Mouse (Mus musculus) granulocyte monocyte progenitor cell, adult 5-6 weeks (primary cell): ENCODE measurements around the gene Hist2h2bb. TPM values are rescaled to one million over a fixed set of nuclear protein-coding genes. Genes with fewer than 3 reads are reported as not detected.
"Not testable (repeated sequence)": the region's sequence is repeated elsewhere in the genome, so short reads cannot be mapped to it uniquely, and the experiment has no call there.

Source experiments
- ATAC-seq: replicated peaks from 2 replicates; pipeline ENCODE4 v1.8.0; 2016; ENCODE audit warnings: mild to moderate bottlenecking, moderate TSS enrichment, inconsistent platforms; ENCODE audit not compliant: poor library complexity, severe bottlenecking
- total RNA-seq, 2 experiments: library from RNA; stranded (forward) in 1 of 2; stranded (reverse) in 1 of 2; fragments of 200-712, 200-1000 nt in 1 of 2; fragments of >200 nt in 1 of 2; fragmentation: Nextera tagmentation in 1 of 2; gene quantifications; 2 replicates each; pipeline ENCODE4 v1.2.3; 2014 to 2017

Hist2h2bb gene
- total RNA-seq, 2 experiments from 2014 or later, result 902 to 6,305 TPM

DNA sequence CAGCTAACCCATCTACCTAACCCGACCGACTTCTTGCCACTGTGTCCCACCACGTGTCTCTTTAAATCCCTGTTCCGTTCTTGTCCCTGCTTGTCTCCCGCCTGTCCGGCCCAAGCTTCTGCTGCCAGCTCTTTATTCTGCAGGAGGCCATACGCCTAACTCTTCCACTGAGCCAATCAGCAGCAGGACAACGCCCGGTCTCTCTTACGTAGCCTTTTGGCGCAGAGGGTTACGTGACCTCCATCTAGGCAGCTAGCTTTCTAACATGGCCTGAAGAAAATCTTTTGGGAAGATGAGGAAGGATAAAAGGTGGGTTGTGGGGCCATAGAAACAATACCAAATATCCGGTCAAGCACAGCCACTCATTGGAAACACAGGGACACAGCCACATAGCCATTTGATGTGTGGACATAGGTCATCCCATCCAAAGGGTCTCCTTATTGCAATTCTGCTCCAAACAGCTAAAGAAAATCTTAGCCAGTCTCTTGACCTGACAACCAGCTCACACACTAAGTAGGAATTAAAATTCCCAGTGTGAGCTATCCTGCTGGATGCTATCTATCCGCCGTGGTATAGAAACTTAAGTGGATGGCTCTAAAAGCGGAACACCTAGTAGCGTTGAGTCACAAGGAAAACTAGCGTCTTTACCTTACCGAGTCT lies 7.2 kb upstream of the Hist2h2bb start:
- ATAC-seq, result peak; percentile 67

- peak; percentile 84 for ATAC-seq
Observed at GRCm38 (mm10) chr3:96262979-96263550, 6.5 kb upstream of the Hist2h2bb start, which contains the start of gene Hist2h4. Gene Hist2h4 (minus strand): TSS chr3:96263311.

DNA sequence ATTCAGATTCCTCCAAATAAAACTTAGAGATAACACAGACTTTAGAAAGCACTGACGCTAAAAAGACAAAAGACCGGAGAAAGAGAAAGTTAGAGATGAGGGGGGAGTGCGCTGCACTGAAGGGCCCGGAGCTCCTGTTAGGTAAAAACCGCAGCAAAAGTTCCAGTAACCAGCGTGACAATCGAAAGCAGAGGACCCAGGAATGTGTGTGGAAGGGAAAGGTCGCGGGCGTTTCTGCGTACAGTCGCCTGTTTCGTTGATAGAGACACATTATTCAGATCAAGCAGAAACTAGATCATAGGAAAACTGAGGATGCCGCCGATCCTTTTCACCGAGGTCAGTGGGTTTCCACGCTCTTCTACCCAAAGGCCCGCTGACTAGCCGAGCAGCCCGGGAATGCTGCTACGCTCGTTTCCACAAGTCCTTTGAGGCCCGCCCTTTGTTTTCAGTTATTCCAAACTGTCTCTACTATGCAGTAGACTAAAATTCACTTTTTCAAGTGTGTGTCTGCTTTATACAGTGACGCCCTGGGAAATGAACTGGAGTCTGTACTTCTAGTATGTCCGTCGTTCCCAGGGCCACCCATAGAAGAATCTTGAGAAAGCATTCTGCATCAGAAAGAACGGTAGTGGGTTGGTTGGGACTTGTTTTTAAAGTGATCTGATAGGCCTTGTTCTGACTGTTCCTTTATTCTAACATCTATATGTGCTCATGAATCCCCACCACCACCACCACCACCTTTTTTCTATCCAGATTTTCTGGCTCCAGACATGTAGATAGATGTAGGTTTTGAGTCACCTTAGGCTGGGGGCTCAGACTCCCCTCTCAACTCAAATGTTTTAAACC lies 5.8 kb upstream of the Hist2h2bb start:
- 0 out of 2 replicates have a peak, but pooled peaks have one; percentile 26 for ATAC-seq

DNA sequence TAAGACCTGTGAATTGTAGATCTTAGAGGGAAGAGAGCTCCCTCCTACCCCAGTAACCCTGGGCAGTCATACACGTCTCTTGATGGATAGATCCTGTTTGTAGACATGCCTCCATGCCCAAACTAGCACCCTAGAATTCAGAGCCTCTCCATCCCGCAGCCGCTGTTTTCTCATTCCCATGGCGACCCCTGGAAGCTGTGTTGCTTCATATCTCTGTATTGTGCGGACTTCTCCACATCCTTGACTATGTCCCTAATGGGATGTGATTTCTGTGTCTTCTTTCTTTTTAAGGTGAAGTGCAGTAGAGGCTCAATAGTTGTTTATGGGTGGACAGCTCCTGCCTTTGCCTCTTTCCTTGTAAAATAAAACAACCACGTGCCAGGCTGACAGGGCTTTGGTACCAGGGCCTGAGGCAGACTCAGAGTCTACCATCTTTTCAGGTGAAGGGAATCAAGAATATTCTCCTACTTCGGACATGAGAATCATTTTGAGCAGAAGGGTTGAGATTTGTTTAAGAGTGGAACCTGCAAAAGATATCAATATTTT lies 5.1 kb upstream of the Hist2h2bb start:
- no peak for ATAC-seq

GRCm38 (mm10) chr3:96266132-96266710 lies 3.3 kb upstream of the Hist2h2bb start:
- no peak for ATAC-seq

DNA sequence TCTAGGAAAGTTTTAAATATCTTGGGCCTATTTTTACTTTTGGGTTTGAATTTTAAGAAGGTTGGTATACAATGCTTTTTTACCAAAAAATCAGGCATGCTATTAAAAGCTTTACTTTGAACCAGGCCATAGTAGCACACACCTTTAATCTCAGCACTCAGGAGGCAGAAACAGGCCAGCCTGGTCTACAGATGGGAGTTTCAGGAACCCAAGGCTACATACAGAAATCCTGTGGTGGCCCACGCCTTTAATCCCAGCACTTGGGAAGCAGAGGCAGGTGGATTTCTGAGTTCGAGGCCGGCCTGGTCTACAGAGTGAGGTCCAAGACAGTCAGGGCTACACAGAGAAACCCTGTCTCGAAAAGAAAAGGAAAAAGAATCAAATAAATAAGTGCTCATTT lies 2.0 kb upstream of the Hist2h2bb start:
- ATAC-seq, result no peak

- ATAC-seq, result peak; percentile 45
Observed at GRCm38 (mm10) chr3:96268051-96268775, 1.3 kb upstream of the Hist2h2bb start, which contains the start of gene Hist2h3b. Gene Hist2h3b (plus strand): TSS chr3:96268654.

- ATAC-seq, result peak; percentile 21
Observed at GRCm38 (mm10) chr3:96268776-96269378, 675 bp upstream of the Hist2h2bb start.

GRCm38 (mm10) chr3:96273591-96274465 lies 4.3 kb downstream of the Hist2h2bb start:
- no peak for ATAC-seq

DNA sequence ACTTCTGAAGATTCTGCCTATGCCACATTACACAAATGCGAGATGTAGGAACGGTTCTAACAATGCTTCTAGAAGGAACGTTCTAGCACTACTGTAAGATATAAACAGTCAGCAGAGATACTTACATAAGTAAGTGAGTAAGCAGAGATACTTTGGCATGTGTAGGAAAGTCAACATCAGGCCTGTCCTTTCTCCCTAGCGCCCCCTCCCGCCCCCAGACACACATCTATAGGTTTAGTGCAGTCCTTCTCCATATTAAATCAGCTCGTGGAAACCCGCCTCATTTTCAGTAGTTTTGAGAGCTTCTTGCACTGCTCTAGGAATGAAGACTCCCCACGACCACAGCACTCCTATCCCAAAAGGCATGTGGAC lies 7.9 kb downstream of the Hist2h2bb start:
- peak; percentile 42 for ATAC-seq

- peak; percentile 92 for ATAC-seq
Observed at GRCm38 (mm10) chr3:96277800-96278624, 8.5 kb downstream of the Hist2h2bb start.

DNA sequence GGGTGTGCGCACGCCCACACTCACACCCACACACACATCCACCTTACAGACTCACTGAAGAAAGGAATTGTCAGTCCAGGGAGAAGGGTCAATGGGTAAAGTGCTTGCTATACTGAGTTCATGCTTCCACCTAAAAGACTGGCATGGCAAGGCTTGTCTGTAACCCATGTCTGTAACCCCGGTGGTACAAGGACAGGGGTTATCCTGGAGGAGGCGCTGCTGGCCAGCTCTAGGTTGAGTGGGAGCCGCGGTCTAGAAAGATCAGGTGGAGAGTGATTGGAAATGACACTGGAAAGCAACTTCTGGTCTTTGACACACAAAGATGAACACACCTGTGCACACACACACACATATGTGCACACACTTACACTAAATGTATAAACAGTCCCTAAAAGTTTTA lies 11.1 kb downstream of the Hist2h2bb start:
- ATAC-seq, result no peak

DNA sequence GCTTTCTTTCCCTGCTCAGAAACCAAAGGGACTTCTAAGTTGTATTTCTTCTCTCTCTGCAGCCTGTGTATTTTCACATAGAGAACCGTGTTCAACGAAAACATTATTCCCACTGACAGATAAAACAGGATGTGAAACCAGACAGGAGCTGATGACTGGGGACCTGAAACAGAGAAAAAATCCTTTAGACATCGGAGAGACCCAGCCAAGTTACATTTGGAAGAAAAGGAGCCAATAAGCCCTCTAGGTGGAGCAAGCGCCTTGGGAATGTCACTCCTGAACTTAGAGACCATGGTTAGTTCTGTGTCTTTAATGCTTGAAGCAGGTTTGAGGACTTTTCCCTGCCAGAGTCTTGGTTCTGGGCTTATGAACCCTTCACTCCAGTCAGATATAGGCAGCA lies 14.9 kb downstream of the Hist2h2bb start:
- peak; percentile 72 for ATAC-seq

GRCm38 (mm10) chr3:96287334-96287733 lies 17.8 kb downstream of the Hist2h2bb start:
- not testable (repeated sequence) for ATAC-seq

DNA sequence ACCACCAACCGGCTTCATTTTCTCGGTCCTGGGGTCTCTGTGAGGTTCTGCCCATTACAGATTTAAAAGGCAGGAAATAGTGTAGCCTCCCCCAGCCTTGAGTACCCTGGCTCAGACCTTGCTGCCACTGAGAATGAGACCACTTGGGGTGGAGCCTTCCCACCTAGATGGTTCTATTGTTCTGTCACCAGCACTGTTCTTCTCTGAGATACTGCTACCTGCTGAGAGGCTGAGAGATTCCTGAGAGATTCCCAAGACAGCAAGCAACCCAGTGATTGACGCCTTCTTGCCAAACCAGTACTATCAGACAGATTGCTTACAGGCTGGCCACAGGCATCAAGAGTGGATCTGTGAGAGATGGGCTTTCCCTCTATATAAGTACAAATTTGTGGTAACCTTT lies 19.6 kb downstream of the Hist2h2bb start:
- no peak for ATAC-seq

GRCm38 (mm10) chr3:96290727-96291126 lies 21.2 kb downstream of the Hist2h2bb start:
- ATAC-seq, result not testable (repeated sequence)

DNA sequence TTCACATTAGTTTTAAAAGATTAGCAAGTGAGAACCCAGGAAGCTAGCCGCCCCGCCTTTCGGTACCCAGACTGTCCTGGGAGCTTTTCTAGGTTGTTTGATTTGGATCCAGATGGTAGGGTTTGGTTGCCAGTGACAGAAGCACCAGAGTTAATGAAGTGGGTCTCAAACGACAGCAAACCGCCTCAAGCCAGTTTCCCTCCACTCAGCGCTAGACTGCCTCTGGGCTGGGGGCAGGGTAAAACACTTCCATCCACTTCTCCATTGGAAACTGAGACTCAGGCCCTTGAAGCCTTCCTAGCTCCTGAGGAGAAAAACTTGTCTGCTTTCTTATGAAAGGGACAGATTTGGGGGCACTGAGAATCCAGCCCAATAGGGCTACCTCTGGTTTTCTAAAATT lies 23.1 kb downstream of the Hist2h2bb start:
- no peak for ATAC-seq

DNA sequence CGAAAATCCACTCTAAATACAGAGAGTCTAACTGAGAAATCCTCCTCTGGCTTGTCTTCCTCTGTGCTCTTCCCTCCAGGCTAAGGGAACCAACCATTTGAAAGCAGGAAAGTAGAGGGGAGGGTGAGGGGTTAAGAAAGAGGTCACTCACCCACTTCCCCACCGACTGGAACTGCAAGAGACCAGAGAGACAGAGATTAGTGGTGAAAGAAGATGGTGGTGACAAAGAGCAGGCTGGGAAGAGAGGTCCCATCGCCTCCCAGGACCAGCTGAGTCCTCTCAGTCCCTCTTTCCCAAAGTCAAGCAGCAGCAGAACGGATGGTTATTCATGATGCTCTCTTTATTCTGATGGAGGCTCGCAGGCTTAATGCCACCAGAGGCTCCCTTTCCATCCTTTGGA lies 23.8 kb downstream of the Hist2h2bb start:
- ATAC-seq, result peak; percentile 78
